Mouse (Mus musculus): ENCODE data around the gene Sft2d1.
"Not testable (repeated sequence)": the region's sequence is repeated elsewhere in the genome, so short reads cannot be mapped to it uniquely, and the experiment has no call there.

The Sft2d1 gene

GRCm38 (mm10) chr17:8302772-8303438 lies 8.0 kb upstream of the Sft2d1 start:
- DNase-seq (ENCODE audit: low spot score in 2 of 2) = no peak

GRCm38 (mm10) chr17:8303671-8304070 lies 7.2 kb upstream of the Sft2d1 start:
- DNase-seq (ENCODE audit: low spot score in 2 of 2) = no peak

- DNase-seq (ENCODE audit: low spot score in 2 of 2) = no peak
These were observed 5.1 kb upstream of the Sft2d1 start for GRCm38 (mm10) chr17:8305801-8306200.

- DNase-seq (ENCODE audit: low spot score in 2 of 2) = no peak
These were observed 849 bp downstream of the Sft2d1 start for GRCm38 (mm10) chr17:8311751-8312150.

- no peak for DNase-seq (ENCODE audit: low spot score in 2 of 2)
These were observed 3.1 kb downstream of the Sft2d1 start for GRCm38 (mm10) chr17:8313976-8314375.

- peak in 1 of 2 experiments; percentile 19 for DNase-seq (ENCODE audit: low spot score in 2 of 2)
These were observed 5.3 kb downstream of the Sft2d1 start for GRCm38 (mm10) chr17:8316251-8316650.

GRCm38 (mm10) chr17:8326877-8327276 lies 16.0 kb downstream of the Sft2d1 start:
- DNase-seq (ENCODE audit: low spot score in 2 of 2) = not testable (repeated sequence)

GRCm38 (mm10) chr17:8328511-8329174 lies 17.7 kb downstream of the Sft2d1 start:
- peak in 1 of 2 experiments; percentile 24 for DNase-seq (ENCODE audit: low spot score in 2 of 2)

- no peak for DNase-seq (ENCODE audit: low spot score in 2 of 2)
These were observed 19.7 kb downstream of the Sft2d1 start for GRCm38 (mm10) chr17:8330602-8331001.

GRCm38 (mm10) chr17:8337159-8337558 lies 26.3 kb downstream of the Sft2d1 start, which contains the start of gene Prr18:
Gene Prr18 (plus strand): TSS chr17:8337459.
- DNase-seq (ENCODE audit: low spot score in 2 of 2) = not testable (repeated sequence)

- DNase-seq (ENCODE audit: low spot score in 2 of 2) = no peak
These were observed 28.9 kb downstream of the Sft2d1 start for GRCm38 (mm10) chr17:8339666-8340374.

GRCm38 (mm10) chr17:8340407-8341359 lies 29.8 kb downstream of the Sft2d1 start:
- peak in 1 of 2 experiments; percentile 15 for DNase-seq (ENCODE audit: low spot score in 2 of 2)

- DNase-seq (ENCODE audit: low spot score in 2 of 2) = no peak
These were observed 30.6 kb downstream of the Sft2d1 start for GRCm38 (mm10) chr17:8341360-8341963.

GRCm38 (mm10) chr17:8342706-8343105 lies 31.8 kb downstream of the Sft2d1 start:
- DNase-seq (ENCODE audit: low spot score in 2 of 2) = peak in 1 of 2 experiments; percentile 29

GRCm38 (mm10) chr17:8343416-8343815 lies 32.5 kb downstream of the Sft2d1 start:
- no peak for DNase-seq (ENCODE audit: low spot score in 2 of 2)

GRCm38 (mm10) chr17:8347765-8348285 lies 36.9 kb downstream of the Sft2d1 start:
- DNase-seq (ENCODE audit: low spot score in 2 of 2) = no peak

- DNase-seq (ENCODE audit: low spot score in 2 of 2) = no peak
These were observed 38.0 kb downstream of the Sft2d1 start for GRCm38 (mm10) chr17:8348941-8349340.

- no peak for DNase-seq (ENCODE audit: low spot score in 2 of 2)
These were observed 40.2 kb downstream of the Sft2d1 start for GRCm38 (mm10) chr17:8351088-8351487.

- DNase-seq (ENCODE audit: low spot score in 2 of 2) = no peak
These were observed 44.8 kb downstream of the Sft2d1 start, which contains the start of gene T2 for GRCm38 (mm10) chr17:8355692-8356091. Gene T2 (plus strand): TSS chr17:8355992.

- no peak for DNase-seq (ENCODE audit: low spot score in 2 of 2)
These were observed 46.6 kb downstream of the Sft2d1 start for GRCm38 (mm10) chr17:8357498-8357897.

- no peak for DNase-seq (ENCODE audit: low spot score in 2 of 2)
These were observed 50.0 kb downstream of the Sft2d1 start for GRCm38 (mm10) chr17:8360876-8361275.
